16 mouse cellular contexts compared by ENCODE assay signal in the genomic region with DNA sequence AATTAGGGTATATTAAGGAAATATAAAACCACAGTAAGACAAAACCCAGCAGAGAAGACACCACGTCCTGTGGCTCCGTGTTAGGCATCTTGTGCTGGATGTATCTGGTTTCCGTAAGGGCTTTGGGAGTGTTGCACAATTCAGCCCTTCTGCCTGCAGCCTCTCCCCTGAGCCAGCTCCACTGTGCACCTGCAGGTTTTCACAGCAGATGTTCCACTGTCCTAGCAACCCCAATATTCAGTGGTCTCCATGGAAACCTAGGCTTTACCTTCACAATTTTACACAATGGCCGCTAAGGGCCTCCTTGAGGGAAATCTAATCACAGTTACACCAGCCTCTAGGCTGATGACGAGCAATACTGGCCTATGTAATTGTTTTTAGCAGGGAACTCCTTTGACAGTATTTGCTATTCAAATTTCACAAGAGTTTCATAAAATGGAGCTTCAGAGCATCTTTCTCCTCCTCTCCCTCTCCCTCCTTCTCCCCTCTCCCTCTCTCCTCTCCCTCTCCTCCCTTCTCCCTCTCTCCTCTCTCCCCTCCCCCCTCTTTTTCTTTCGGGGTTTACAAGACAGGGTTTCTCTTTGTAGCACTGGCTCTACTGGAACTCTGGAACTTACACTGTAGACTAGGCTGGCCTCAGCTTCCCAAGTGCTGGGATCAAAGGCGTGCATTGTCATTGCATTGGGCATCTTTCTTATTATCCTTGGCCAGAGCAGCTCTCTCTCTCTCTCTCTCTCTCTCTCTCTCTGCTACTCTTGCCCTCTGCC. TPM values are rescaled to one million over a fixed set of nuclear protein-coding genes. Genes with fewer than 3 reads are reported as not detected.
DNase-seq lines count a peak whose midpoint lies in the region; ATAC-seq and TF ChIP-seq lines count a peak whose summit lies in the region.
"Had no signal": no experiment of that assay in that cellular context is flagged by ENCODE, and none has a peak within 500 bp of the region (broad histone marks: within the 10 kb centered on the region; RNA-seq: fewer than 3 reads in every experiment).

No protein-coding gene starts in this region.

- H3K36me3 ChIP-seq in hindbrain, embryonic 16.5 days (ENCODE audit: control insufficient read depth, insufficient read depth, low read length), result no peaks in the 10 kb centered on the region
- no peaks in the 10 kb centered on the region for H3K36me3 ChIP-seq in neural tube, embryonic 13.5 days
- H3K36me3 ChIP-seq: liver, embryonic 15.5 days had no signal

- peak; percentile 36; the same call in 1 of the 2 replicates for ATAC-seq in common myeloid progenitor, adult 5-6 weeks (replicated peaks; ENCODE audit: low read depth, poor library complexity, severe bottlenecking)
- peak; percentile 79 for ATAC-seq in hindbrain, embryonic 16.5 days
- ATAC-seq in neural tube, embryonic 13.5 days (ENCODE audit: low read depth), result peak; percentile 91
- ATAC-seq: Patski had no signal

- no peaks in the 10 kb centered on the region; the same call in 1 of the 2 replicates for H3K27me3 ChIP-seq in hindbrain, embryonic 16.5 days (replicated peaks; ENCODE audit: control insufficient read depth, insufficient read depth, low read length)
- no peaks in the 10 kb centered on the region for H3K27me3 ChIP-seq in neural tube, embryonic 13.5 days

- H3K4me1 ChIP-seq in hindbrain, embryonic 16.5 days (ENCODE audit: control insufficient read depth, insufficient read depth, low read depth, low read length), result no peaks in the 10 kb centered on the region
- 0 out of 2 replicates have a peak, but pooled peaks cover 4% of the 10 kb centered on the region for H3K4me1 ChIP-seq in neural tube, embryonic 13.5 days (replicated peaks)
- H3K4me1 ChIP-seq: liver, embryonic 15.5 days had no signal

- intact Hi-C loops in gastrocnemius, adult 2 months (cut with DNase I), result no loop called here

- H3K4me2 ChIP-seq in hindbrain, embryonic 16.5 days (ENCODE audit: low read length), result no peak overlapping the region
- H3K4me2 ChIP-seq in neural tube, embryonic 13.5 days, result no peak overlapping the region
- H3K4me2 ChIP-seq: liver, embryonic 15.5 days had no signal

- 48% methylated on average over 7 of the region's 7 CpGs for WGBS in hindbrain, embryonic 16.5 days
- 48% methylated on average over 7 of the region's 7 CpGs for WGBS in neural tube, embryonic 13.5 days

- H3K9me3 ChIP-seq in hindbrain, embryonic 16.5 days (ENCODE audit: control insufficient read depth, low read length), result no peaks in the 10 kb centered on the region
- H3K9me3 ChIP-seq in neural tube, embryonic 13.5 days, result no peaks in the 10 kb centered on the region
- H3K9me3 ChIP-seq: liver, embryonic 15.5 days had no signal

- peak; percentile 28 for DNase-seq in gastrocnemius, adult 2 months
- no peak for DNase-seq in gastrocnemius, postnatal 25 days
- DNase-seq in cerebellum, adult 11-12 months, result no peak
- no peak for DNase-seq in gastrocnemius, postnatal 4 days (ENCODE audit: low spot score in 2 of 2)
- DNase-seq in cerebellum, postnatal 25 days, result no peak
- DNase-seq: cerebellum, adult 18-20 months; lung, postnatal 14 days; right cerebral cortex, adult 18-20 months; spleen, adult 18-20 months; thymus, postnatal 14 days had no signal

- no peak for TF ChIP-seq CTCF in gastrocnemius, adult 2 months (IDR thresholded peaks at IDR 0.05)

- no peak overlapping the region for H3K9ac ChIP-seq in hindbrain, embryonic 16.5 days (ENCODE audit: low read depth, low read length)
- H3K9ac ChIP-seq in neural tube, embryonic 13.5 days, result no peak overlapping the region
- H3K9ac ChIP-seq: liver, embryonic 15.5 days had no signal

- no peak overlapping the region for H3K4me3 ChIP-seq in gastrocnemius, adult 2 months
- H3K4me3 ChIP-seq in hindbrain, embryonic 16.5 days (ENCODE audit: low read length), result no peak overlapping the region
- no peak overlapping the region for H3K4me3 ChIP-seq in neural tube, embryonic 13.5 days
- H3K4me3 ChIP-seq: erythroblast, embryonic 14.5 days; liver, embryonic 15.5 days had no signal

- H3K27ac ChIP-seq in gastrocnemius, adult 2 months, result no peak overlapping the region
- peak overlapping the region; percentile 51 for H3K27ac ChIP-seq in hindbrain, embryonic 16.5 days (ENCODE audit: low read depth, low read length)
- H3K27ac ChIP-seq in neural tube, embryonic 13.5 days (replicated peaks), result peak overlapping the region; percentile 64; the same call in 1 of the 2 replicates
- H3K27ac ChIP-seq: liver, embryonic 15.5 days had no signal

RNA-seq across cellular contexts. Expression of a gene that starts 11.1 kb away (rescaled TPM):
- total RNA-seq in gastrocnemius, adult 2 months (2021), result 1 to 10 TPM; 7.6 to 9.0 TPM
- total RNA-seq in gastrocnemius, postnatal 25 days (2021), result 1 to 10 TPM; 7.1 to 7.4 TPM
- 28.2 and 41.1 TPM in 2 replicates for total RNA-seq in common myeloid progenitor, adult 5-6 weeks (2017)
- polyA plus RNA-seq in hindbrain, embryonic 16.5 days (2015; fragmentation: Nextera tagmentation; extraction: Ambion mirVana), result 38.7 and 39.1 TPM in 2 replicates
- polyA plus RNA-seq in neural tube, embryonic 13.5 days (2015; fragmentation: Nextera tagmentation; extraction: Ambion mirVana), result 35.6 and 38.0 TPM in 2 replicates
- 10 to 100 TPM; 16.8 to 18.1 TPM for total RNA-seq in gastrocnemius, postnatal 4 days (2021)

Comparison
In these comparisons a context has a peak if more than half of its experiments do, and no peak if none do; other contexts are left out.
1. ATAC-seq: peak in every context shown above with its lines; median percentile 91 in neural tube, embryonic 13.5 days; 79 in hindbrain, embryonic 16.5 days; 36 in common myeloid progenitor, adult 5-6 weeks.